In the genomic region with DNA sequence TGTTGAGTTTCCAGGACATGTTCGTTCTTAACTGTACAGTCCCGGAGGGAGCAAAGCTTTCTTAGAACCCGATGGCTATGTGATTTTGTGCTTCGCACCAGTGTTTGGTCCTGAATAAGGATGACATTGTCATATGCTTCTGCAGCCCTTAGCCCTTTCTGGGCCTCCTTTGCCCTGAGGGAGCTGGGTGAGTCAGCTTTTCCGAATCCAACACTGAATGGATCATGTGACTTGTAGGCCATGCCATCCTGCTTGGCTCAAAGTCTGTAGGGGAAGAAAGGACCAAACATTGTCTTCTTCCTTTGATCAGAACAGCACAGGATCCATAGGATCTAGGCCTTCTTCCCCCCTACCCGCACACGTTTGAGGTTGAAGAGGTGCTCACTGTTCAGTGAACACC, we compare ENCODE assay signal across 13 mouse cellular contexts.
DNase-seq lines count a peak whose midpoint lies in the region.
"Had no signal": no experiment of that assay in that cellular context is flagged by ENCODE, and none has a peak within 500 bp of the region (broad histone marks: within the 10 kb centered on the region; RNA-seq: fewer than 3 reads in every experiment).

No protein-coding gene starts in this region.

- peak; percentile 20 for DNase-seq in kidney, adult 18-20 months
- DNase-seq in kidney, postnatal 4 days, result no peak
- DNase-seq in 416B (ENCODE audit: low read depth) (peak; percentile 47), NIH3T3 (ENCODE audit: low read depth) (peak; percentile 39)
- peak; percentile 42 for DNase-seq in adrenal gland, postnatal 25 days
- no peak for DNase-seq in cerebellum, adult 8-10 months
- DNase-seq in yolk sac, embryonic 10.5 days (ENCODE audit: low spot score), result no peak
- no peak for DNase-seq in thymus, postnatal 14 days
- DNase-seq: cerebellum, adult 9-10 months; liver; lung, postnatal 4 days; right cerebral cortex, adult 18-20 months; right cerebral cortex, postnatal 4 days had no signal

Comparison
In these comparisons a context has a peak if more than half of its experiments do, and no peak if none do; other contexts are left out.
1. DNase-seq: peak in kidney, adult 18-20 months (single experiment), 416B (single experiment), NIH3T3 (single experiment) and adrenal gland, postnatal 25 days (single experiment); none in kidney, postnatal 4 days (0 of 2), cerebellum, adult 8-10 months (single experiment), yolk sac, embryonic 10.5 days (single experiment) and thymus, postnatal 14 days (single experiment).